Mouse (Mus musculus) common myeloid progenitor, adult 5-6 weeks (primary cell): ENCODE measurements around the gene 4931428F04Rik. TPM values are rescaled to one million over a fixed set of nuclear protein-coding genes. Genes with fewer than 3 reads are reported as not detected.

ENCODE experiments used
- ATAC-seq: replicated peaks from 2 replicates; pipeline ENCODE4 v1.8.0; 2016; ENCODE audit warnings: low read depth, mild to moderate bottlenecking, moderate TSS enrichment, inconsistent platforms; ENCODE audit not compliant: poor library complexity, severe bottlenecking
- total RNA-seq: library from RNA; stranded (forward); fragments of 200-1000, 187-1606 nt; gene quantifications from 2 replicates; pipeline ENCODE4 v1.2.3, GENCODE M21; 2017

The 4931428F04Rik gene
- 2.9 and 6.7 TPM in 2 replicates for total RNA-seq

DNA sequence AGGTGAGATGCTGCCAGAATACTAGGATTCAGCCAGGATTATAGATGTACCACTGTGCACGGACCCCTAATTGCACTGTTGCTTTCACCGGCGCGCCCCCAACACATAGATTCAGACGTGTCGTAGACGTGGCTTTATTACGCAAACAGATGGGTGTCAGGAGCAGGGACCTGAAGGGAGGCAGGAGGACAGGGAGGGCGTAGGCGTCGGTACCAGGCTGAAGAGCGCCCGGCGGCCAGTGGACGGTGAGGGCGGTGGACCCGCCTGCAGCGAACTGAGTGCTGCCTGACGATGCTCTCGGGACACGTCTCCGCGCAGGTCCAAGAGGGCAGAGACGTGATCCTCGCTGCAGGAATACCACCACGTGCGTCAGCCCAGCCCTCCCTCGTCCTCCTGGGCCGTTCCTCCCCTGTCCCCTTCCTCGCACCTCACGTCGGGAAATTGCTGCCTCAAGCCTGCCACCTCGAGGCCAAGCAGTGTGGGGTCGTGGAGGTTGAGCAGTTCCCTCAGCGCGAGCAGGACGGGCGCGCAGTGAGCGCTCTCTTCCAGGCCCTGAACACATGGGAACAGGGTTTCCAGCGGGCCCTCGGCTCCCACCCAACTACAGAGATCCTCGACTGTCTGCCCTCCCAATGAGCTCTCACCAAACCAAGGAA lies at the start of gene 4931428F04Rik:
TSS of gene 4931428F04Rik (minus strand) at position 60 of the 656 bp plus-strand sequence.
- peak; percentile 13 for ATAC-seq

DNA sequence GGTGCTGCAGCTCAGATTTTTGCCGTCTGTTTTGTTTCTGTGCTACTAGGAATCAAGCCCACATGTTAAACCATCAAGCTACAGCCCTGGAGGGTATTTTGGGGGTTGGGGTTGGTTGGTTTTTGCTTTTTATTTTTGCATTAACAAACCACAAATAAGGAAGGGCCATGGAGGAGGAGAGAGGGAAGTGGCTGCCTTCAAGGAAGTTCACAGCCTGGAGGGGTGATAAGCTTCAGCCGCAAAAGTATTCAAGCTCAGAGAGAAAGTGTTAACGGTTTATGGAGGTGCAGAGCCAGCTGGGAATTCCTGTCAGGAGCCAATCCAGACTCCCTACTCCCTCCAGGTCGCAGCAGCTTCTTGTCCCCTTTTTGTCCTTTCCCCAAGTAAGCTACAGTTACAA lies 49.3 kb upstream of the 4931428F04Rik start:
- ATAC-seq, result peak; percentile 81

DNA sequence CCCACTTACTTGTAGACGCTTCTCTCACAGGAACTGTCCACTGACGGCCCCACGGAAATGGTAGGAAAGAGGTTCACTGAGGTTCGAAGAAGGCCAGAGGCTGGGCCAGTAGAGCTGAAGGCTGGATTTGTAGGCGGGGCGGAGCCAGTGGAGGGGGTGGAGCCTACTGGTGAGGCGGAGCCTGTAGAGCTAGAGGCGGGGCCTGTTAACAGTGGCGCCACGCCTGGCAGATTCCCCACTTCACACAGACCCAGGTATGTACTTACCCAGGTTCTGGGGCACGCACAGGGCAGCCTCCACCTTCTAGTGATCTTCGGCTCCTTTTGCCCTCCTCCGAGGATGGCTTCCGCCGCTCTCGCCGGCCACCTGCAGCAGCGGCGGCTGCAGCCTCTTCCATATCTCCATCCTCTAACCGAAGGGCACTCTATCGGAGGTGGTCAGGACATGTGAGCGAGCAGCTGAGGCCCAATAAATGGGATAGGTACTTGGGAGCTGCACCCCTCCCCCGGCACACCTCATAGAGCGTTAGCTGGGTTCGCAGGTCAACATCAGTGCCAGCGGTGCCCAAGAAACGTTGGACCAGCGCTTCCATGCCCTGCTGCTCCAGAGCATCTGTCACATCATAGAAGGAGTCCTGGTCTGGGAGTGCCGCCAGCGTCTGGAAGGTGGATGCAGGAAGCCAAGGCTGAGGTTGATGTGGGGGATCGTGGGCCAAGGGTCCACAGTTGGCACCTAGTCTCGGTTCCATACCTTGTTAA lies 46.9 kb upstream of the 4931428F04Rik start:
- ATAC-seq, result no peak

DNA sequence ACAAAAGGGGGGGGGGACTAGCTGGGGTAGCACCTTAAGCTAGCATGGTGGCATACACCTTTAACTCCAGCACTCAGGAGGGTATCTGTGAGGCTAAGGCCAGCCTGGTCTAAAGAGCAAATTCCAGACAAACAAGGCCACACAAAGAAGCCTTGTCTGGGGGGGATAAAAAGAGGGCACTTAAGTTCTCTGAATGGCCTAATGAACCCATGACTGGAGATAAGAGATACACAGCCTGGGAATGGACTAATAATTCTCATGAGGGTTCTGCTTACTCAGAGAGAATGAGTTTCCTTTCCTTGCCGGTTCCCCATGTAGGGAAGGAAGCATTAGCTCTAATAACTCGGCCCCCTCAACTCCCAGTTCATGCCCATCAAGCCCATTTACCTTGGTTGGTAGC lies 42.9 kb upstream of the 4931428F04Rik start:
- ATAC-seq, result no peak

DNA sequence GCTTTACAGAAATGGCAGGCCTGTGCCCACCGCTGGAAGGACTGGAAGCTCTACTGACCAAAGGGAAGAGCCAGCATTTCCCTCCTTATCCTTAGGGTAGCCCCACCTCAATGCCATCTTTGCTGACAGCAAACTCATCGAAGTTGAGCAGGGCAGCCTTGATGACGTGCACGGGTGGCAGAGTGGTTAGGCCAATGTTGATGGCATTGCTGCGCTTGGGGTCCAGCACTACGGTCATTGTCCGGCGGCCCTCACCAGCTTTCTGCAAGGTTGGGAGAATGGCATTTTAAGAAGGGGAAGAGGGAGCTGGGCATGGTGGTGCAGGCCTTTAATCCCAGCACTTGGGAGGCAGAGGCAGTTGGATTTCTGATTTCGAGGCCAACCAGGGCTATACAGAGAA lies 42.3 kb upstream of the 4931428F04Rik start:
- ATAC-seq, result no peak

DNA sequence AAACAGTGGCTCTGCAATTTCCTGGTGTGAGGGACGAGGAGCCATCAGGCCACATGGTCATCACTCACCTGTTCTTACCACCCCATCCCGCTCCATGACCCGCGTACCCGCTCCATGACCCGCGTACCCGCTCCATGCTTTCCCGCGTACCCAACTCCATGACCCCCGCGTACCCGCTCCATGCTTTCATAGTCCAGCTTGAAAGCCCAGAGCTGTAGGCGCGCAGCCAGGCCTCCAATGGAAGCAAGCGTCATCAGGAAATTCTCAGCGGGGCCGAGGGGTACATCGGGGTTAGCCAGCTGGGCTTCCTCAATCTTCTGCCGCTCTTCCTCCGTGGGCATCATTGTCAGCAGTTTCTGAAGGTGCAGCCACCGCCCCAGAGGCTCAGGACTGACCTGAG lies 41.8 kb upstream of the 4931428F04Rik start:
- no peak for ATAC-seq

DNA sequence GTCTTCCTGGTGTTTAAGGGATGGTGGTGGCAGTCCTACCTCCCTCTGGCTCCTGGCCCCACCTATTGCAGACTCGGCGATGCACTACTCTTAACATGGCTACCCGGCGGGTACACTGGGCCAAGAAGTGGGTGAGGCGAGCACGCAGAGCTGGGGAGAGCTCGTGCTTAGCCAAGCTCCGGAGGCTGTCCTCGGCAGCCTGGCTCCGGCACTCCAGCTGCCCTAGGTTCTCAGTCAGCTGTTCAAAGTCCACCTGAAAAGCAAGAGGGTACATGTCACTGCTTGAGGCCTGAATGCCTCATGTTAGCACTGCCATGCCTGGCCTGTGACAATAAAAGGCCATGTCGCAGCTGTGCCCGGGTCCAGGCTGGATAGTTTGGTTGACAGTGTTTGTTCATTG lies 40.7 kb upstream of the 4931428F04Rik start:
- ATAC-seq, result no peak

DNA sequence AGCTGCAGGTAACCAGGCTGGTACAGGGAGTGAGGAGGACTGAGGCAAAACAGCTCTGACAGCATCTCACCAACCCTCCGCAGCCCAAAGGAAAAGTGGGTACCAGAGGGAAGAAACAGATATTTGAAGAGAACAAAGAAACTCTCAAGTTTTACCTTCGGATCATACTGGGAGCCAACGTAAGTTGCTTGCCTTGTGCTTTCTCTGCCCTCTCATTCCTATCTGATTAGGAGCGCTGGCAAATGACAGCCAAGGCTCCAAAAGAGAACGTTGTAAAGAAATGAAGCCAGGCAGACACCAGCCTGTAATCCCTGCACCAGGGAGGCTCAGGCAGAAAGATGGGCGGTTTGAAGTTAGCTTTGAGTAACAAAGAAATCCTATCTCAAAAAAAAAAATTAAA lies 37.3 kb upstream of the 4931428F04Rik start:
- no peak for ATAC-seq

DNA sequence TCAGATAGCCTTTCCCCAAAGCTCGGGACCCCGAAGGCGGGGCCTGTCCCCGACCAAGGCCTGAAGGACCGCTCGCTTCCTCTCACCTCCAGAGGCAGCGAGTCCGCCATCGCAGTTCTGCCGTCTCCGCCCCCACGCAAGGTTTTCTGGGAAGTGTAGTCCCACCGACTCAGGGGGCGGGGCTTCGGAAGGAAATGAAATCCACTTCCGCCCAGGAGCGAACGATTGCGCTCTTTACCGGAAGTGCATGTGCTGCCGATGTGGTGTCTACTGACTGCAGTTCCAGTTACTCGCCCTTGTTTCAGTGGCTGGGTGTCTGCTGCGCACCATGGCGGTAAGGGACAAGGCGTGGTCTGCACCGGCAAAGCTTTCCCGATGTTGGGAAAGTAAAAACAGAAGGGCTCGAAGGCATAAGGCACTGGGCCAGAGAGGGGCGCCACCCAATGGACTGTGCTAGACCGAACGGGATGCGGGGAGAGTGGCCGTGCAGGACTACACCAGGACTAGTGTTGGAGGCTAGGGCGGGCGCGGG lies 36.5 kb upstream of the 4931428F04Rik start, which contains the start of the genes Lrrc29 and Tmem208:
TSS of gene Lrrc29 (minus strand) at position 138 of the 532 bp plus-strand sequence.
TSS of gene Tmem208 (plus strand) at position 214 of the 532 bp plus-strand sequence.
- peak; percentile 90 for ATAC-seq

DNA sequence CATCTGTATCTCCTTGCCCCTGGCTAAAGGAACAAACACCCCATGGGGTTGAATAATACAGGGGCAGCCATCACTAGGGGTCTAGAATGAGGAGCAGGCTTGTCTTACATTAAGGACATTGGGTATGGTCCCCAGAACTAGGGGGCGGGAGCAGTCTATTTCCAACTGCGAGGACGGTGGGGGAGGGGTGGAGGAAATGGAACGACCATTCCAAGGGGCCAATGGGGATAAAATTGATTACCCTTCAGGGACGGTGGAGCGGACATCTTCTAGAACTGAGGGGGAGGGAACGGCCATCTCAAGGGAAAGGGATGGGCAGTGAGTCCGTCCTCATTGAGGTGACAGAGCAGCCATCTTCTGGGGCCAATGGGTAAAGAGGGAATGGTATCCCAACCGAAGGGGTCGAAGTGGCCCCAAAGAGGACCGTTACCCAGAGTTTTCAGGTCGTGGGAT lies 36.0 kb upstream of the 4931428F04Rik start:
- no peak for ATAC-seq

DNA sequence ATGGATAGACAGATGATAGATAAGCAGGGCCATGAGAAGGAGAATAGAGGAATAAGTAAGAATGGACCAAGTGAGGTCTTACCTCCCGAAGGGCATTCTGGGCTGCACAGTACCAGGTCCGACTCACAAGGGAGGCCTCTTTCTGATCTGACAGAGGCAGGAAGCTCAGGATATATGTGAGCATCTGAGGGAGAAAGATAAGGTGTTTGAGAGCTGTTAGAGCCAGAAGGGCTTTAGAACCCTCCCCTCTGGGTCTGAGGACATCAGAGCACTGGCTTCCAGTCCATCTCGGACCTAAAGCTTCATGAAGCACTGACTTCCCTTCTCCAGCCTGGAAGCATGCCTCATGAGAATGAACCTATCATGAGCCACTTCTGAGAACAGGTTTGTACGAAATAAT lies 33.5 kb upstream of the 4931428F04Rik start:
- no peak for ATAC-seq

DNA sequence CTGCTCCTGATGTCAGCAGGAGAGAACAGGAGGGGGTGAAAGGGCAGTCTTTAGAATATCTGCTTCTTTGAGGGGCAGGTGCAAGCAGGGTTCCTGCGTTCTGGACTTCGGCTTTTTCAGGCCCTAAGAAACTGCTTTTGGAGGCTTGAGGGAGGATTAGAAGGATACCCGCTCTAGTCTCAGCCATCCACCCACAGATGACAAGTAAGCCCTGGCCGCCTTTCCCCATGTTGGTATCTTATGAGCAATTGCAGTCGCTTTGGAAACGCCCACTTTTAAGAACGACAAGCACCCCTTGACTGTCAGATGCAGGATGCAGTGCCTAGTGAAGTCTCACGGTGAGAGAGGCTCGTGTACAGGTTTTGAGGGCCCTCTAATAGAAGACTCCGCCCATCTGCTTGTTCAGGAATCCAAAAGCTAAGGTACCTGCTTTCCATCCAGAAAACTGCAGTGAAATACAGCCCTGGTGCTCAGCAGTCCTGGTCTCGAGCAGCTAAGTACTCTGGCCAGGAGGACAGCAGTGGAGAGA lies 29.1 kb upstream of the 4931428F04Rik start:
- ATAC-seq, result no peak

DNA sequence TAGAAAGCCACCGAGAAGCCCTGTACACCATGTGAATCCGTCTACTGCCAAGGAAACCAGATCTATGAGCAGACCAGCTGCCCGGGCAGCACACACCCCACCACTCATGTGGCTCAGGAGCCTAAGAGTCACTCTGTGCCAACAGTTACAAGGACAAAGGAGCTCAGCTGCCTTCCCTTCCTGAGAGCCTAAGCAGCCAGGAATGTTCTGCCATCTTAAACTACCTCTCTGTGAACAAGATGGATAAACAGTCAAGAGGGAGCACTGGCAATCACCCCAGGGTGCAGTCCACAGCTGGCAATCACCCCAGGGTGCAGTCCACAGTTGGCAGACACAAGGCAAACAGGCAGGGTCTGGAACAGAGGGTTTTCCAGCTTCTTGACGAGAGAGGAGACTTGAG lies 28.3 kb upstream of the 4931428F04Rik start:
- no peak for ATAC-seq

DNA sequence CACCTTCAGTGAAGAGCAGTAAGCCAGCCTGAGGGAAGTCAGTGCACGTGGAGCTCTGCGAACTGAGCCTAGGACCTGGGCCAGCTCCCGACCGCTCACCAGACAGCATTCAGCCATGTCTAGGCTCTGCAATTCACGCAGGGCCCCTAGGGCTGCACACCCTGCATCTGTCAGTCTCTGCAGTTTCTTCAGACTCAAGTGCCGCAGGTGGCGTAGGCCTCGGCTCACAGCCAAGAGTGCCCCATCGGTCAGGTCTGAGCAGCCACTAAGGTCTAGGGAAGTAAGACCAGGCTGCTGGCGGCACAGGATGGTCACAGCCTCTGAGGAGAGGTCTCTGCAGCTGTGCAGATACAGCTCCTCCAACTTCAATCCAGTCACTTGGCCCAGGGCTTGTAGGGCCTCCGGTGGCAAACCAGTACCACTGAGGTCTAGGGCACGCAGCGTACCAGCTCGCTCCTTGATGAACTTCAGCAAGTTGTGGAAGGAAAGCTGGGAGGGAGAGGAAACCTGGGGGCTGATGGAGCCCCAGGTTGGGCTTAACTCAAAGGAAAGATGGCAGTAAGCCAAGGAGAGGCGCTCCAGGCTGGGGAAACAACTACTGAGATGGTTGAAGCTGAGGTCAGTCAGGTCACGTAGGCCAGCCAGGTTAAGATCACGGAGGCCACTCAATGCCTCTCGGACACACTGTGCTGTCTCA lies 25.6 kb upstream of the 4931428F04Rik start:
- no peak for ATAC-seq

DNA sequence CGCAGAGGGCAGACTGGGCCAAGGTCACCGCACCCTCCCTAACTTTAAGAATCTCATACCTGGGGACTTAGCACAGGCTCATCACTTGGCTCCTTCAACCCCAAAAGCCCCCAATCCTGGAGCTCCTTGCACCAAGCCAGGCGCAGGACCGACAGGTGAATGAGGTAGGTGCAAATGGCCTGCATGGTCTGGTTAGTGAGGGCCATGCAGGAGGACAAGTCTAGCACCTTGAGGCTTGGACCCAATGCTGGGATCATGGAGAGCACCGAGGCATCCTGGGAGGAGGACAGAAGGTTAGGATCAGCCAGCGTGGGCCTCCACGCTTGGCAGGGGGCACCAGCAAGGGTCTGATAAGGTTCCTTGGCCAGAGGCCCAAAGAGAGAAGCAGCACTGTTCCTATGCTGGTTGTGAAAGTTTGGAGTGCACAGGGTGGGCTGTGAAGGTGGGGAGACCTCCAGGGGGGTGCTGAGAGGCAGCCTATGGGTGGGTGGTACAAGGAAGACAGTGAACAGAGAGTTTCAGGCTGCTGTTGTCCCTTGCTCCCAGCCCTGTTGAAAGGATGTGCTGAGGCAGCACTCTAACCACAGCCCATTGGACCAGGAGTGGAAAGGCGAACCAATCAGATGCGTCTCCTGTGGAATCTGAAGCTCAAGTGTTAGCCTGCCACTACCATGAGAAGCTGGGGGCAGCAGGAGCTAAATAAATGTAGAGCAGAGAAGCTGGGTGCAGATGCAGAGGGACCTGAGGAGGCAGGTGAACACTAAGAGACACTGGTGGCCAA lies 24.1 kb upstream of the 4931428F04Rik start:
- ATAC-seq, result no peak

DNA sequence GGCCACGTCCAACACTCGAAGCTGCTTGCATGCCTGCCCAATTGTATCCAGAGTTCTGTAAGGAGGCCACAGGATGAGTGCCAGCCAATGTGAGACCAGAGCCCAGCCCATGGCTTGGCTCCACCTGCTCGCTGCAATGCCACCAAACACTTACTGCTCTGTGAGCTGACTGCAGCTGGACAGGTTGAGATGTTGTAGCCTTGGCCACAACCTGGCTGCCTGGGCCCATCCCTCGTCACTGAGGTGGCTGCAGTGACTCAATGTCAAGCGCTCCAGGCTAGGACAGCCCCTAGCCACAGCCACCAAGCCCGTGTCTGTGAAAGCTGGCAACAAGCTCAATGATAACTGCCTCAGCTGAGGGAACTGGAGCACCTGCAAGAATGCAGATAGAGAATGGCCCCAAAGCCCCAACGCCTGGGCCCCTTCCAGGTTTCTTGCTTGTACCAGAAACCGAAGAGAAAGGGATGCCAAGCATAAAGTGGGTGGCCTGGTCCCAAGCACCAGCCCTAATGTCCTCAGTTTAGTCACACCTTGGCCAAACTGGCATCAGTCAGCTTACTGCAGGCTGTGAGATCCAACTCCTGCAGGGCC lies 23.3 kb upstream of the 4931428F04Rik start:
- ATAC-seq, result no peak; the same call in 1 of the 2 replicates

DNA sequence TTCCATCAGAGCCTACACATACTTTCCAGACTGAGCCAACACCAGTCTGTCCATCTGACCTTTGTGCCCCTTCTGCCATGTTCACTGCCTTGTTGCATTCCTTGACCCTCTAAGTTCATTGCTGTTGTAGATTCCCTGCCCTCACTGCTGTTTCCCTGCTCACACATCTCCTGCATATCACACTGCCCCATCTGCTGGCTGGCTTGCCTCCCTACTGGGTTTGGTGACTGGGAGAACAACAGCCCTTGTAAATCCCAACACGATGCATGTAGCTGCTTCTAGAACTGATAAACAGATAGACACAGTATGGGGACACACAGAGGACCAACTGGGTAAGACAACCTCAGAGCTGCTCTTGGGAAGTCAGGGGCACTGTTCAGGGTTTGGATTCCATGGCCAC lies 22.1 kb upstream of the 4931428F04Rik start:
- peak; percentile 35 for ATAC-seq

DNA sequence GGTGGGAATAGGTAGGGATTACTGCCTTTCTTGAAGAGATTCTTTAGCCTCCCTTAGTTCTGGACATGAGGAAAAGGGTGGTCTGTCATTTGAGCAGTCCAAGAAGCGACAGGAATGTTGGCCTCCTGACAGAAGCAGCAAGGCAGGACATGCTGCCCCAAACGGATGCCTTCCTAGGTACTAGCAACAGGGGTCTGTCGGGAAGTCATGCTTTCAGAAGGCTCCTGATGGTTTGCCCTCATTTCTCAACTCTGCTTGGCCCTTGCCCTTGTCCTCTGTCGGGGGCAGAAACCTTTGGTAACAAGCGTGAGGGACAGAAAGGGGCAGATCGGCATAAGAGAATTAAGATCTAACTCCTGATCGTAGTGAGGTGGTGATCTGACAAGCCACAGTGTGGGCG lies 20.5 kb upstream of the 4931428F04Rik start:
- no peak for ATAC-seq

DNA sequence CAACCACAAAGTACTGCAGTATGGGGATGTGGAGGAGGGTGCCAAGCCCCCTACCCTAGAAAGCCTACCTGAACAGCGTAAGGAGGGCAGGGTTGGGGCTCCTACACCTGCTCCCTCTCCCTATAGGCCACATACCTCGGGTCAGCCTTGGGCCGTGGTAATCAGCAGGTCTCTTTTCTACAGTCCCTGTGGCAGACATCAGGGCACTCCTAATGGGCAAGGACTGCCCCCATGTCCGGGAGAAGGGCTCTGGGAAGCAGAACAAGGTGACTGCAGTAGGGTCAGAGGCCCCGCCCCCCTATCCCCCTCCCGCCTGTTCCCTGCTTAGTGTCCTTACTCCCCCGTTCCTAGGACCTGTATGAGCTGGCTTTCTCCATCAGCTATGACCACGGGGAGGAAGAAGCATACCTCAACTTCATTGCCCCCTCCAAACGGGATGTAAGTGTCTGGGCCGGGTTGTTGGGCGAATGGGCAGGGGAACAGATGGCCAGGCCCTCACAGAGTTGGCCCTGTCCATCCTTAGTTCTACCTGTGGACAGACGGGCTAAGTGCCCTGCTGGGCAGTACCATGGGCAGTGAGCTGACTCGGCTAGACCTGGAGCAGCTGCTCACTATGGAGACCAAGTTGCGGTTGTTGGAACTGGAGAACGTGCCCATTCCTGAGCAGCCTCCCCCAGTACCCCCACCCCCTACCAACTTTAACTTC lies 19.6 kb upstream of the 4931428F04Rik start:
- ATAC-seq, result no peak
